Mouse (Mus musculus): ENCODE measurements around the gene Ubap2l. TPM values are rescaled to one million over a fixed set of nuclear protein-coding genes. Genes with fewer than 3 reads are reported as not detected.

Gene Ubap2l
- total RNA-seq (2023) = 246 TPM

DNA sequence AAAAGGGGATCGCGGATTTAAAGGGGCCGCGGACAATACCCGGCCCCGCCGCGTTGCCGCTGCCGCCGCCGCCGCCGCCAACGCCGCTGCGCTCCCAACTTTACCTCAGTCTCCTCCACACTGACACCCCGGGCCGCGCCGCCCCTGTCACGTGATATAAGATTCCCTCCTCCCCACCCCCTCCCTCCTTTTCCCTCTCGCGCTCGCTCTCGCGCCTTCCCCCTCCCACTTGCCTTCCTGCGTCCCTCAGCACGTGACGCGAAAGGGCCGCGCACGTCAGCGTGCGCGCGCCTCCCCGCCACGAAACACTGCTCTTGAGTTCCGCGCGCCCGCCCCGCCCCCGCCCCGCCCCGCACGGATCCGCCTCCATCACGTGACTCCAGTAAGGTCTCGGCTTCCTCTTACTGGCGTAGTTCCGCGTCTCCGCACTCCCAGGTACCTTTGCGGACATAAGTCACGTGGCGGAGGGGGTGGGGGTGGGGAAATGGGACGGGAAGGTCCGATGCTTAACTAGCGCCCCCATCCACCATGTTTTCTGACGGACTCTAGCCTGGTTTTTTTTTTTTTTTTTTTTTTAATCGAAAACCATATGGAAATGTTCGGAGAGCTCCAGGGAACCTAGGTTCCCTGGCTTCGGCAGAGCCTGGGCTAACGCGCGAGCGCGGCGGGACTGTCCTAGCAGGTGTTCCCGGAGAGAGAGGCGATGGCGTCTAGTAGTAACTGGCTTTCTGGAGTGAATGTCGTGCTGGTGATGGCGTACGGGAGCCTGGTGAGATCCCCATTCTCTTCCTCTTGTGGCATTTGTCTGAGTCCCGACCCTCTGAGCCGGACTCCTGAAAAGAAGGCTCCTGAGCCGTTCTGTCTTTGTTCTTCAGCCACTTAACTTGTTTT, at the start of gene Ubap2l:
TSS of gene Ubap2l (minus strand) at position 278 of the 891 bp plus-strand sequence.

DNA sequence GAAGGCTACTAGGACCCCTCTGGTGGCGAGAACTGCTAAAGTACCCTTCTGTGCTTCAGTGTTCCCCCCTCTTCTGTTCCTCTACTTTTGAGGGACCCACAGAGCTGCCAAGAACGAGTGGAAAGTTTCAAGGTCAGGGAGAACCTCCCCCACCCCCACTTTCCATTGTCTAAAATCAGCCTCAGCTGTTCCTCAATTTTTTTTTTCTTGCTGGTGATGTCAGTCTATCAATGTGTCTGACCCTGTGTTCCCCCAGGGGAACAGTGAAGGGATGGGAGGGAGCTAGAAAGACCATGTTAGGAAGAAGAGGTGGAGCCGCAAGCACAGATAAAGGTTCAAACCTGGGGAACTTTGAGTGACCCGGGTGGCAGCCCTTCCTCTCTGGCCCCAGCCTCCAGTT, 19.9 kb upstream of the Ubap2l start, which contains the start of gene Tpm3:
TSS of gene Tpm3 (plus strand) at position 356 of the 400 bp plus-strand sequence.

DNA sequence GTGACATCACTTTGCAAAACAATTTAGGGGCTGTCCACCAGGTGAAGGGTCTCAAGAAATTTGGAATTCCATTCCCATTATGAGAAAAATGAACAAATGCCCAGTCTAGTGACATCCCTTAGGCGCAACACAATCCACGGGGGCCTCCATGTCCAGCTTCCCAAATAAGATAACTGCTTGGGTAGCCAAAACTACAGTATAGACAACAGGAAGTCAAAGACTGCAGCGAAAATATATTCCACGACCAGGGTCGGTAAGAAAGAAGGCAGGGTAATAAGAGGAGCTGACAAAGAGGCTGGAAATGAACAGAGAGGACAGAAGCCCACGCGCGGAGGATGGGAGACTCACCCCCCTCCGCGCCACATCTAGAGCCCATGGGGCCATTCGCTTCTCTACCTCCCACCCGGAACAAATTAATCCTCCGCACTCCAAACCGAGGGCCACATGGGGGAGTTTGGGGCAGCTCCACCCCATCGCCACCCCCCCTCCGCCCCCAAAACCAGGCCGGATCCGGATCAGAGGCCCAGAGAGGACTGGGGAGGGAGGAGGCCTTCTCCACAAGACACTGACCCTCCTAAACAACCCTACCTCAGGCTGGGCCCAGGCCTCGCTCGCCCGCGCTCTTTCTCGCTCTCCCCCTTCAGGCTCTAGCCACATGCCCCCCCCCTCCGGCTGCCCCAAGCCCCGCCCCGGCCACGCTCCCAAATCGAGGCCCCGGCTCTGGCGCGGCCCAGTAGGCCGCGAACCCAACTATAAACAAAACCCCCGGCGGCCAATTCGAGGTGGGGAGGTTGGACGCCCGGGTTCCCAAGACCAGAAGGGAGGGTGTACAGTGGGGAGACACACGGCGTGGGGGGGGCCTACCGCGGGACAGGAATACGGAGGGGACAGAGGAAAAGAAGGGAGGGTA, 732 bp downstream of the Ubap2l start, which contains the start of gene 4933434E20Rik:
TSS of gene 4933434E20Rik (plus strand) at position 196 of the 910 bp plus-strand sequence.

DNA sequence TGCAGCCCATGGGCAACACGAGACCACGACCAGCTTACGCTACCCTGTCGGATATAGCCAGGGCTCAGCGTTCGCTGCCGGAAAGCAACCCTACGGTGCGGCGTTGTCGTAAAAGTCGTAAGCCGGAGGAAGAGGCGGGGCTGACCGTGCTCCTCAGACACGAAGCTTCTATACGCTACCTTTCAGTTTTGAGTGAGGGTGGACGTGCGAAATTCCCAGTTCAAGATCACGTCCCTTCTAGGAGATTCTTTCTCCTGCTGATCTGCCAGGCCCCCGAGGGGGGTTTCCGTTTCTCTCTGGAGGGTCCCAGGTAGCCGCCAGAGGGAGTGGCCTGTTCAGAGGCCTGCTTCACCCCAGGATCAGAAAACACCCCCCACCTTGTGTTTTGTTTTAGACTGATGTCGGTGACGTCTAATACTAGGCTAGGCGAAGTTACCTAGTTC, 53.8 kb downstream of the Ubap2l start, which contains the start of gene Hax1:
TSS of gene Hax1 (minus strand) at position 169 of the 443 bp plus-strand sequence.

DNA sequence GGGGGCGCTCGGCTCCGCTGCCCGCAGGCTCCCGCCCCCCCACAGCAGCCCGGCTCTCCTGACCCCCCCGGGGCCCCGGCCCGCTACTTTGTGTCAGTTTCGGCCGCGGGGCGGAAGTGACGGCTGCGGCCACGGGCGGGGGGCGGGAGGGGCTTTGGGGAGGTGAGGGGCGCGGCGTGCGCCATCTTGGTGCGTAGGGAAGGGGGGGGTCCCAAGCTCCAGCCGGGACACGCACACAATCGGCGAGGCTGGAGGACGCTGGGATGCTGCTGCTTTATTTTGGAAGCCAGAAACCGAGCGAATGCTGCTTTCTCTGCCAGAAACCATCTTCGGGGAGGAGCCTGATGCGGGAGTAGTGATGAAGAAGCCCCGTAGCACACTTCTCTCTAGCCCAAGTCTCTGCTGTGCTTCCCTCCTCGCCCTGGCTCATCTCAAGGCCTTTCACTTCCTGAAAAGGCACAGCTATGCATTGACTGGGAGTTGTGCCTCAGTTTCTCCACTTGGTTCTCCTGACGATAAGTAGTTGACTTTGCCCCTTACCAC, 89.1 kb downstream of the Ubap2l start, which contains the start of gene Atp8b2:
TSS of gene Atp8b2 (minus strand) at position 288 of the 543 bp plus-strand sequence.

Other genes starting within 250 kb of the Ubap2l start
- gene She, start 221.3 kb downstream of the Ubap2l start, total RNA-seq (2023) = 1.8 TPM
- 186 TPM for gene Il6ra, start 139.4 kb downstream of the Ubap2l start, total RNA-seq (2023)
- gene Atp8b2, start 89.1 kb downstream of the Ubap2l start, total RNA-seq (2023) = 140 TPM
- gene Hax1, start 53.8 kb downstream of the Ubap2l start, total RNA-seq (2023) = 58.9 TPM
- gene 4933434E20Rik, start 992 bp downstream of the Ubap2l start, total RNA-seq (2023) = 96.2 TPM
- gene Tpm3, start 20.0 kb upstream of the Ubap2l start, total RNA-seq (2023) = 627 TPM
- 0.95 TPM for gene Nup210l, start 51.5 kb upstream of the Ubap2l start, total RNA-seq (2023)
- 11,754 TPM for gene Rps27, start 161.0 kb upstream of the Ubap2l start, total RNA-seq (2023)
- 1.2 TPM for gene Rab13, start 161.1 kb upstream of the Ubap2l start, total RNA-seq (2023)
- gene Jtb, start 179.0 kb upstream of the Ubap2l start, total RNA-seq (2023) = 75.2 TPM
- gene Creb3l4, start 190.9 kb upstream of the Ubap2l start, total RNA-seq (2023) = not detected
- gene Slc39a1, start 195.5 kb upstream of the Ubap2l start, total RNA-seq (2023) = 22.3 TPM
- gene Crtc2, start 201.5 kb upstream of the Ubap2l start, total RNA-seq (2023) = 123 TPM
- 67.2 TPM for gene Dennd4b, start 212.6 kb upstream of the Ubap2l start, total RNA-seq (2023)
- gene Gatad2b, start 240.6 kb upstream of the Ubap2l start, total RNA-seq (2023) = 122 TPM

Measured in CD4-positive naive resting alpha-beta T cell, adult 57 days (primary cell).